Mouse (Mus musculus) liver, embryonic 14 days (tissue): ENCODE measurements around the gene 2210010C04Rik. TPM values are rescaled to one million over a fixed set of nuclear protein-coding genes. Genes with fewer than 3 reads are reported as not detected.

ENCODE experiments used
- polyA plus RNA-seq: library from polyadenylated mRNA; depleted of rRNA; stranded (reverse); fragments of >200 nt; gene quantifications from 2 replicates; pipeline ENCODE4 v1.2.3, GENCODE M21; 2012; rRNA removed

Gene 2210010C04Rik
- not detected in 2 replicates for polyA plus RNA-seq

DNA sequence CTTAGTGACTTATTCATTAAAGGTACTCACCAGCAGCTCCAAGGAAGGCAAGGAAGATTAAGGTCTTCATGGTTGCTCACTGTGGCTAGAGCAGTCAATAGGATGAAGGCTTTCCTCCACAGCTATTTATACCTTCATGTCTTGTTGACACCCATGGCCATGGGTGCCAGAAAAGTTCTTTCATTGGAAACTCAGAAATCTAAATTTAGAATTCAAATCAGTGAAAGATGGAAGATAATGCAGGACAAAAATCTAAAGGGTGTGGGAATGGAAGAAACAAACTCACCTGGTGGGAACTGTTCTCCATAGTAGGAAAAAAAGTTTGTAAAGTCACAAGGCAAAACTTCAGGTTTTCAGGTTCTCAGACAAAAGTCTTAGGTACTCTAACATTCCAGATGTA lies at the start of gene 2210010C04Rik:
TSS of gene 2210010C04Rik (minus strand) at position 101 of the 400 bp plus-strand sequence.

GRCm38 (mm10) chr6:40999379-40999778 lies 35.9 kb downstream of the 2210010C04Rik start, which contains the start of gene Gm2663:
Gene Gm2663 (minus strand): TSS chr6:40999479.

Other genes starting within 250 kb of the 2210010C04Rik start
- not detected in 2 replicates for gene Moxd2, start 148.0 kb downstream of the 2210010C04Rik start, polyA plus RNA-seq
- not detected in 2 replicates for gene Prss58, start 135.1 kb downstream of the 2210010C04Rik start, polyA plus RNA-seq
- not detected in 2 replicates for gene 1700074P13Rik, start 95.0 kb downstream of the 2210010C04Rik start, polyA plus RNA-seq
- gene Gm4744, start 83.6 kb downstream of the 2210010C04Rik start, polyA plus RNA-seq: not detected in 2 replicates
- gene 1810009J06Rik, start 70.8 kb downstream of the 2210010C04Rik start, polyA plus RNA-seq: not detected in 2 replicates
- not detected in 2 replicates for gene Gm2663, start 36.0 kb downstream of the 2210010C04Rik start, polyA plus RNA-seq